Comparison of ENCODE assay signal across 22 mouse cellular contexts in genomic region chr12:84393847-84394246, GRCm38 (mm10). TPM values are rescaled to one million over a fixed set of nuclear protein-coding genes. Genes with fewer than 3 reads are reported as not detected.
"Had no signal": no experiment of that assay in that cellular context is flagged by ENCODE, and none has a peak within 500 bp of the region (broad histone marks: within the 10 kb centered on the region; RNA-seq: fewer than 3 reads in every experiment).

No protein-coding gene starts in this region.

- ATAC-seq: intestine, postnatal 0 days; liver, embryonic 12.5 days; midbrain, embryonic 13.5 days; midbrain, embryonic 16.5 days had no signal

- H3K4me1 ChIP-seq: lung, embryonic 15.5 days; midbrain, embryonic 10.5 days; midbrain, embryonic 13.5 days; neural tube, embryonic 13.5 days had no signal

- H3K9ac ChIP-seq: liver, embryonic 12.5 days; liver, embryonic 15.5 days; lung, embryonic 15.5 days; midbrain, embryonic 13.5 days; neural tube, embryonic 13.5 days had no signal

- H3K36me3 ChIP-seq: lung, embryonic 15.5 days; midbrain, embryonic 10.5 days; midbrain, embryonic 13.5 days; neural tube, embryonic 13.5 days had no signal

- H3K27ac ChIP-seq: layer of hippocampus, adult 2 months; liver, embryonic 12.5 days; liver, embryonic 15.5 days; lung, embryonic 15.5 days; midbrain, embryonic 10.5 days; midbrain, embryonic 13.5 days; neural tube, embryonic 13.5 days; stomach, postnatal 0 days had no signal

- DNase-seq: kidney, adult 8-10 months; kidney, postnatal 14 days; kidney, postnatal 4 days; layer of hippocampus, adult 9-11 months; lung, adult 18-20 months; lung, postnatal 10 days; lung, postnatal 36 days; thymus, adult 2 months; thymus, postnatal 14 days; thymus, postnatal 4 days had no signal

- H3K27me3 ChIP-seq: liver, embryonic 12.5 days; liver, embryonic 15.5 days; lung, embryonic 15.5 days; megakaryocyte, embryonic 14.5 days; midbrain, embryonic 13.5 days; neural tube, embryonic 13.5 days had no signal

- H3K9me3 ChIP-seq: liver, embryonic 12.5 days; liver, embryonic 15.5 days; lung, embryonic 15.5 days; megakaryocyte, embryonic 14.5 days; midbrain, embryonic 10.5 days; midbrain, embryonic 13.5 days; neural tube, embryonic 13.5 days had no signal

- H3K4me2 ChIP-seq: liver, embryonic 12.5 days; liver, embryonic 15.5 days; lung, embryonic 15.5 days; midbrain, embryonic 13.5 days; neural tube, embryonic 13.5 days had no signal

- H3K4me3 ChIP-seq: layer of hippocampus, adult 2 months; liver, embryonic 12.5 days; liver, embryonic 15.5 days; lung, embryonic 15.5 days; megakaryocyte, embryonic 14.5 days; midbrain, embryonic 10.5 days; midbrain, embryonic 13.5 days; neural tube, embryonic 13.5 days had no signal

RNA-seq across cellular contexts. Expression of gene Bbof1, which starts 15.0 kb away (rescaled TPM):
- polyA plus RNA-seq: small intestine, adult 2 months had no signal
